Mouse (Mus musculus): ENCODE results near the gene Shd. TPM values are rescaled to one million over a fixed set of nuclear protein-coding genes. Genes with fewer than 3 reads are reported as not detected.

The Shd gene
- polyA plus RNA-seq, 1 experiment from 2014 or later = 195 TPM

DNA sequence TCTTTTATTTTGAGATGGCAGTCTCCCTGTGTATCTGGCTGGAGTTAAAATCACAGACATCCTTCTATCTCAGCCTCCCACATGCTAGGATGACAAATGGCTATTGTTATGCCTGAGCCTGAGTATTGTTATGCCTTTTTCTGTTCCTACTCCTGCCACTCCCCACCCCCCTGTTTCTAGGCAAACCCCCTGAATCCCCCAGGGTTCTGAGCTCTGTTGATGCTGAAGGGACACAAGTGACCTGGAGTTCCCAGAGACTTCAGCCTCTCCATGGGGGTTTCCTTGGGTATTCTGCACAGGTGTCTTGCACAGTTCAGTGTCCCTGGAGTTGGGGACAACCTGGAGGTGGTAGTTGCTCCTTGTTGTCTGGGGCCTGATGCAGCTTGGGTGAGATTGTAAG lies 18.2 kb upstream of the Shd start:
- Histone ChIP-seq H3K9me3 (replicated peaks) (no peaks in the 10 kb centered on the region), H3K36me3 (no peaks in the 10 kb centered on the region), H3K4me2 (no peak overlapping the region), H3K4me3 (replicated peaks) (no peak overlapping the region), H3K9ac (replicated peaks) (no peak overlapping the region), H3K4me1 (peaks cover 17% of the 10 kb centered on the region), H3K27ac (replicated peaks) (no peak overlapping the region), H3K27me3 (replicated peaks) (peaks cover 8% of the 10 kb centered on the region; the same call in 1 of the 2 replicates)
- ATAC-seq (ENCODE audit: low FRiP score) = no peak

DNA sequence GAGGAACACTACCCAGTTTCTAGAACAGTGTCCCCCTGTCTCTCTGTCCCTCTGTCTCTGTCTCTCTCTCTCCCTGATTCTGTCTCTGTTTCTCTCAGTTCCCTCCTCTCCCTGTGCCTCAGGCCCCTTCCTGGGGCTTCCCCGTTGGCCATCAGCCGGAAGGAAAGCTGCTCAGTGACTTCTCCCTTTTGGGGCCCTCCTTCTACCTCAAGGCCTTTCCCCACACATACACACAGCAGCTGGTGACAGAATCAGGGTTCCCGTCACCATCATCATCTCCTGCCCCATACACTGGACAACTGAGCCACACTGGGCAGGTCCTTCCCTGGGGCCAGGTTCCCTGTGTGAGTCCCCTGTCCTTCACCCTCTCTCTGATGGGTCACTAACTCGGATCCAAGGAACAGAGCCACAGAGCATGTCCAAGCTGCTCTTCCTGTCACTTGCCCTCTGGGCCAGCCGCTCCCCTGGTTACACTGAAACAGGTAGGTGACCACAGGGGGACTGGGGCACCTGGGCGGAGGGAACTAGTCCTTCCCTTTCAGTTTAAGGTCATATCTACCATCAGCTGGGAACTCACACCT lies 17.7 kb upstream of the Shd start, which contains the start of gene Ebi3:
Ebi3 (plus strand) TSS at position 194 of the 581 bp plus-strand sequence.
- no peak for ATAC-seq (ENCODE audit: low FRiP score)
- Histone ChIP-seq H3K9me3 (replicated peaks) (no peaks in the 10 kb centered on the region), H3K4me1 (peaks cover 22% of the 10 kb centered on the region), H3K27ac (replicated peaks) (no peak within 1 kb of the TSS), H3K27me3 (replicated peaks) (peaks cover 8% of the 10 kb centered on the region; the same call in 1 of the 2 replicates), H3K9ac (replicated peaks) (no peak within 1 kb of the TSS), H3K4me2 (no peak within 1 kb of the TSS), H3K4me3 (replicated peaks) (no peak within 1 kb of the TSS), H3K36me3 (no peaks in the 10 kb centered on the region)
- WGBS = 76% methylated on average over 6 of the region's 6 CpGs

DNA sequence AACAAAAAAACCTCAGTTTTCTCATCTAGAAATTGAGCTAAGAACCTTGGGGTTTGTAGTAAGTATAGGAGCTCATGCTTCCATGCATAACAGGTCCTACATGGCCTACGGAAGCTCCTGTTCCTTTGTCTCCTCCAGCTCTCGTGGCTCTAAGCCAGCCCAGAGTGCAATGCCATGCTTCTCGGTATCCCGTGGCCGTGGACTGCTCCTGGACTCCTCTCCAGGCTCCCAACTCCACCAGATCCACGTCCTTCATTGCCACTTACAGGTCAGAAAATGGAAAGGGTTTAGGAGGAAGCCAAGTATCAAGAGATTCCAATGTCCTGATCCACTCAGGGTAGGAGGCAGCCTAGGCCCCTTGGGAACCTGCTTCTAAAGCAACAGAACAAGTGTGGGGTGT lies 16.5 kb upstream of the Shd start:
- Histone ChIP-seq H3K36me3 (no peaks in the 10 kb centered on the region), H3K27me3 (replicated peaks) (peaks cover 8% of the 10 kb centered on the region; the same call in 1 of the 2 replicates), H3K9ac (replicated peaks) (no peak overlapping the region), H3K4me1 (peaks cover 34% of the 10 kb centered on the region), H3K4me2 (no peak overlapping the region), H3K9me3 (replicated peaks) (no peaks in the 10 kb centered on the region), H3K27ac (replicated peaks) (no peak overlapping the region), H3K4me3 (replicated peaks) (no peak overlapping the region)
- WGBS = 80% methylated on average over 6 of the region's 6 CpGs
- no peak for ATAC-seq (ENCODE audit: low FRiP score)

DNA sequence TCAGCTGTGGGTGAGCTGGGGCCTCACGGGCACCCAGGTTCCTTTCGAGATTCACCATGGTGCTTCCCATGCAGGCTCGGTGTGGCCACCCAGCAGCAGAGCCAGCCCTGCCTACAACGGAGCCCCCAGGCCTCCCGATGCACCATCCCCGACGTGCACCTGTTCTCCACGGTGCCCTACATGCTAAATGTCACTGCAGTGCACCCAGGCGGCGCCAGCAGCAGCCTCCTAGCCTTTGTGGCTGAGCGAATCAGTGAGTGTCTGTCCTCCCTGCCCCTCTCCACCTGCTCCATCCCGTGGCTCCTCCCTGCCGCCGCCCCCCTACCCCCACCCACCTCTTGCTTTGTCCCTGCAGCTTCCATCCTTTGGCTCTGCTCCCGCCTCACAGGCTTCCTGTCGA lies 16.0 kb upstream of the Shd start:
- Histone ChIP-seq H3K4me2 (no peak overlapping the region), H3K36me3 (no peaks in the 10 kb centered on the region), H3K4me1 (peaks cover 34% of the 10 kb centered on the region), H3K27ac (replicated peaks) (no peak overlapping the region), H3K9me3 (replicated peaks) (no peaks in the 10 kb centered on the region), H3K9ac (replicated peaks) (no peak overlapping the region), H3K4me3 (replicated peaks) (no peak overlapping the region), H3K27me3 (replicated peaks) (peaks cover 8% of the 10 kb centered on the region; the same call in 1 of the 2 replicates)
- ATAC-seq (ENCODE audit: low FRiP score) = no peak
- 30% methylated on average over 16 of the region's 16 CpGs for WGBS

DNA sequence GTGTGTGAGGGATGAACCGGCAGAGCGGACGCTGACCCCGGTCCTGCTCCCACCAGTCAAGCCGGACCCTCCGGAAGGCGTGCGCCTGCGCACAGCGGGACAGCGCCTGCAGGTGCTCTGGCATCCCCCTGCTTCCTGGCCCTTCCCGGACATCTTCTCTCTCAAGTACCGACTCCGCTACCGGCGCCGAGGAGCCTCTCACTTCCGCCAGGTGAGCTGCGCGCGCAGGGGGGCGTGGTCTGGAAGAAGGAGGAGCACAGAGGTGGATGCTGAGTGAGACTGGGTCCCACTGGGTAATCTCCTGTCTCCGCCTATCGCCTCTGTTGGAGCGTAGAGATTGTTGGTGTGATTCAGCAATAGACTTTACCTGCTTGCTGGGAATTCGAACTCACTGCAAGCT lies 14.1 kb upstream of the Shd start:
- Histone ChIP-seq H3K4me2 (peak overlapping the region; percentile 76), H3K4me1 (peaks cover 45% of the 10 kb centered on the region), H3K9me3 (replicated peaks) (no peaks in the 10 kb centered on the region), H3K36me3 (no peaks in the 10 kb centered on the region), H3K27ac (replicated peaks) (peak overlapping the region; percentile 80), H3K4me3 (replicated peaks) (peak overlapping the region; percentile 48), H3K9ac (replicated peaks) (peak overlapping the region; percentile 50), H3K27me3 (replicated peaks) (peaks cover 8% of the 10 kb centered on the region; the same call in 1 of the 2 replicates)
- peak; percentile 56 for ATAC-seq (ENCODE audit: low FRiP score)
- WGBS = under 1% methylated on average over 26 of the region's 26 CpGs

DNA sequence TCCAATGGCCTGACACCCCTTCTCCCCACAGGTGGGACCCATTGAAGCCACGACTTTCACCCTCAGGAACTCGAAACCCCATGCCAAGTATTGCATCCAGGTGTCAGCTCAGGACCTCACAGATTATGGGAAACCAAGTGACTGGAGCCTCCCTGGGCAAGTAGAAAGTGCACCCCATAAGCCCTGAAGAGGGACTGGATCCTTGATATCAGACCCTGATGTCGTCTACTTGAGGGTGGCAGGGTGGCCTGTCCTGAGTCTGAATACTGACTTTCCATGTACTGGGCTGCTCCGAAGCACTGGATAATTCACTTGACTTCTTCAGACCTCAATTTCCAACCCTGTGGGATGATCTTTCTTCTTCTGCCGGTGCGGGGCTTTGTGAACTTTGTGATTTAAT lies 13.7 kb upstream of the Shd start:
- Histone ChIP-seq H3K9me3 (replicated peaks) (no peaks in the 10 kb centered on the region), H3K4me1 (peaks cover 45% of the 10 kb centered on the region), H3K4me3 (replicated peaks) (peak overlapping the region; percentile 48), H3K4me2 (peak overlapping the region; percentile 76), H3K9ac (replicated peaks) (peak overlapping the region; percentile 50), H3K27me3 (replicated peaks) (peaks cover 8% of the 10 kb centered on the region; the same call in 1 of the 2 replicates), H3K27ac (replicated peaks) (peak overlapping the region; percentile 80), H3K36me3 (peaks cover 4% of the 10 kb centered on the region; the same call in 1 of the 2 replicates)
- 33% methylated on average over 6 of the region's 6 CpGs for WGBS
- ATAC-seq (ENCODE audit: low FRiP score) = peak; percentile 0; the same call in 1 of the 2 replicates

DNA sequence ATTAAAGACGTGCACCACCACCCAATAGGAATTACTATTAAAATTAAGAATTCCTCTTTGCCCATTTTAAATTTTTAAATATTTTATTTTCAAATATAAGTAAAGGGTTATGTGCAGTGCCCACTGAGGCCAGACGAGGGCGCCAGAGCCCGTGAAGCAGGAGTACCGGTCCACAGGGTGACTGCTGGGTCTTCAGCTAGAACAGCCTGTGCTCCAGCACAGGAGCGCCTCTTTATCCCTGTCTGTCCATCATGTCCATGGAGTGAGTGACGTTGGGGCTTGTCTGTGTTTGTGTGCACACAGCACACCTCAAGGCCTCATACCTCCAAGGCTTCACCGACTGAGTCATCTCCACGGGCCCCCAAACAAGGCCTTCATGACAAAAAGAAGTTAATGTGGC lies 13.1 kb upstream of the Shd start:
- peaks cover 45% of the 10 kb centered on the region for H3K4me1 ChIP-seq
- H3K27ac ChIP-seq (replicated peaks) = peak overlapping the region; percentile 48; the same call in 1 of the 2 replicates
- H3K4me2 ChIP-seq = peak overlapping the region; percentile 76
- H3K9ac ChIP-seq (replicated peaks) = peak overlapping the region; percentile 36; the same call in 1 of the 2 replicates
- peaks cover 8% of the 10 kb centered on the region; the same call in 1 of the 2 replicates for H3K36me3 ChIP-seq
- H3K9me3 ChIP-seq (replicated peaks) = no peaks in the 10 kb centered on the region
- peak overlapping the region; percentile 48; the same call in 1 of the 2 replicates for H3K4me3 ChIP-seq (replicated peaks)
- WGBS = 14% methylated on average over 9 of the region's 9 CpGs
- peaks cover 8% of the 10 kb centered on the region; the same call in 1 of the 2 replicates for H3K27me3 ChIP-seq (replicated peaks)
- ATAC-seq (ENCODE audit: low FRiP score) = peak; percentile 15; the same call in 1 of the 2 replicates

DNA sequence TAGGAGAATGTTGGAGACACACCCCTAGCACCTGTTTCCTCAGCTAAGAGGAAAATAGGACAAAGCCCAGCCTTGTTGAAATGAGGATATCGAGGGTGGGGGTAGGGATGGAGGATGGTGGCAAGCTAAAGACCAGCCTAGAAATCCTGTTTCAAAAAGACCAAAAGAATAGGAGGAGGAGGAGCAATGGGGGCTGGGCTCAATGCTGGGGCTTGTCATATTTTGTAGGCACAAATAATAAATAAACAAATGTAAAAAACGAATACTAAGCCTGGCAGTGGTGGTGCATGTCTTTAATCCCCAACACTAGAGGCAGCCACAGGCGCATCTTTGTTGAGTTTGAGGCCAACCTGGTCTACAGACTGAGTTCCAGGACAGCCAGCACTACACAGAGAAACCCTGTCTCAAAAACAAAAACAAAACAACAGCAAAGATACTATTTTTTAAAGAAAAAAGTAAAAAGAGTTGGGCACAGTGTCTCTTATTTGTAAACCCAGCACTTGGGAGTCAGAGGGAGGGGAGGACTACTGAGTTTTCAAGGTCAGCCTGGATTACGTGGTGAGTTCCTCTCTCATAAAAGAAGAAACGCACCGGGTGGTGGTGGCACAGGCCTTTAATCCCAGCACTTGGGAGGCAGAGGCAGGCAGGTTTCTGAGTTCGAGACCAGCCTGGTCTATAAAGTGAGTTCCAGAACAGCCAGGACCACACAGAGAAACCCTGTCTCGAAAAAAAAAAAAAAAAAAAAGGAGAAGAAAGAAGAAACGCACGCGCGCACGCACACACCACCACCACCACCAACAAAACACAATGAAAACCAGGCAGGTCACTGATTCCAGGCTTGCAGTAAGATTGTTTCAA lies 12.3 kb upstream of the Shd start:
- H3K4me2 ChIP-seq = peak overlapping the region; percentile 76

DNA sequence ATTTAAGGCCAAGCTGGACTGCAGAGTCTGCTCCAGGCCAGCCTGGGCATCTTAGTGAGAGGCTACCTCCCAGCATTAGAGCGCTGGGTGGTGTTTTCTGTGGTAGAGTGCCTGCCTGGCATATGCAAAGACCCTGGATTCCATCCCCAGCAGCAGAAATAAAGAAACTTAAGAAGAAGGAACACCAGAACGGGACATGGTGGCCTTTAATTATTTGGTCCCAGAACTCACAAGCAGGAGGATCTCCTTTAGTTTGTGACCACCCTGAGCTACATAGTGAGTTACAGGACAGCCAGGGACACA lies 11.7 kb upstream of the Shd start:
- peak overlapping the region; percentile 70 for H3K4me2 ChIP-seq
- H3K4me1 ChIP-seq = peaks cover 48% of the 10 kb centered on the region
- peaks cover 8% of the 10 kb centered on the region; the same call in 1 of the 2 replicates for H3K27me3 ChIP-seq (replicated peaks)
- no peaks in the 10 kb centered on the region for H3K9me3 ChIP-seq (replicated peaks)
- peak overlapping the region; percentile 58 for H3K4me3 ChIP-seq (replicated peaks)
- peaks cover 11% of the 10 kb centered on the region; the same call in 1 of the 2 replicates for H3K36me3 ChIP-seq
- H3K27ac ChIP-seq (replicated peaks) = peak overlapping the region; percentile 98
- 27% methylated on average over 2 of the region's 2 CpGs for WGBS
- no peak for ATAC-seq (ENCODE audit: low FRiP score)
- H3K9ac ChIP-seq (replicated peaks) = peak overlapping the region; percentile 45

More for the DNA sequence above, 12.3 kb upstream of the Shd start:
- peak overlapping the region; percentile 58 for H3K4me3 ChIP-seq (replicated peaks)
- H3K4me1 ChIP-seq = peaks cover 46% of the 10 kb centered on the region
- peak overlapping the region; percentile 45 for H3K9ac ChIP-seq (replicated peaks)
- H3K27ac ChIP-seq (replicated peaks) = peak overlapping the region; percentile 98
- H3K9me3 ChIP-seq (replicated peaks) = no peaks in the 10 kb centered on the region
- 79% methylated on average over 13 of the region's 13 CpGs for WGBS
- H3K27me3 ChIP-seq (replicated peaks) = peaks cover 8% of the 10 kb centered on the region; the same call in 1 of the 2 replicates
- ATAC-seq (ENCODE audit: low FRiP score) = no peak
- H3K36me3 ChIP-seq = peaks cover 11% of the 10 kb centered on the region; the same call in 1 of the 2 replicates

DNA sequence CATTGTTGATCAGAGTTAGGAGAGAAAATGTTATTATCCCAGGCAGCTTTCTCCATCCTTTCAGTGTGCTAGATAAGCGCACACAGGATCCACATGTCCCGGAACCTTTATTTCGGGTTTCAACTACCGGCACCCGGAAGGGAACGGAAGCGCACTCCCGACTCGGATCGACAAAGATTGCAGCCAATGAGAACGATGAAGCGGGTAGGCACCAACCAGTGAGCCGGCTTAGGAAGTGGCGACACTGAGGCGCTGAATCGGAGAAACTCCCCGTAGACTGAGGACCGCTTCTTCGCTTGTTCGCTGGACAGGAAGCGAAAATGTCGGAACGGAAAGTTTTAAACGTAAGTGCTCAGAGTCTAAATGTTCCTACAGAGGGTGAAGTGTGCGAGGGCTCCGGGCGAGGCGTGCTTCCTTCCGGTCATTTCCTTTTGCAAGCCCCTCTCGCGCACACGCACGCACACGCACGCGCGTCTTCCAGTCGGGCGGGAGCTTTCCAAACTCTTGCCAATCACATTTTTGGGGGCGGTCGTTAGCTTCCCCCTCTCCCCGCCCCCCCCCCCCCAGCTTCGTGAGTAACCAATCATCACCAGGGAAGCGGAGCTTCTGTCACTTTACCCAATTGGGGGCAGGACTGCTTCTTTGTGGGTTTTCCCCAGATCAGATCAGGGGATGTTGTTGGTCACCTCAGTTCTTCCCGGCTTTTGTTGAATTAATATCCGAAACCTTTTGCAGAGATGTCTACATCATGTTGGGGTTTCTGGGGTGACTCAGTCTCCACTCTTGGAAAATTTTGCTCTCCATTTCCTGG lies 11.1 kb upstream of the Shd start, which contains the start of gene Yju2:
Yju2 (plus strand) TSS at position 182 of the 811 bp plus-strand sequence.
- peak within 1 kb of the TSS; percentile 53 for H3K9ac ChIP-seq (replicated peaks)
- H3K9me3 ChIP-seq (replicated peaks) = no peaks in the 10 kb centered on the region
- H3K36me3 ChIP-seq = peaks cover 11% of the 10 kb centered on the region; the same call in 1 of the 2 replicates
- H3K4me3 ChIP-seq (replicated peaks) = peak within 1 kb of the TSS; percentile 58
- WGBS = under 1% methylated on average over 46 of the region's 46 CpGs
- H3K27ac ChIP-seq (replicated peaks) = peak within 1 kb of the TSS; percentile 98
- peaks cover 48% of the 10 kb centered on the region for H3K4me1 ChIP-seq
- peak; percentile 89 for ATAC-seq (ENCODE audit: low FRiP score)
- peak within 1 kb of the TSS; percentile 70 for H3K4me2 ChIP-seq
- peaks cover 7% of the 10 kb centered on the region; the same call in 1 of the 2 replicates for H3K27me3 ChIP-seq (replicated peaks)
